In the genomic region with DNA sequence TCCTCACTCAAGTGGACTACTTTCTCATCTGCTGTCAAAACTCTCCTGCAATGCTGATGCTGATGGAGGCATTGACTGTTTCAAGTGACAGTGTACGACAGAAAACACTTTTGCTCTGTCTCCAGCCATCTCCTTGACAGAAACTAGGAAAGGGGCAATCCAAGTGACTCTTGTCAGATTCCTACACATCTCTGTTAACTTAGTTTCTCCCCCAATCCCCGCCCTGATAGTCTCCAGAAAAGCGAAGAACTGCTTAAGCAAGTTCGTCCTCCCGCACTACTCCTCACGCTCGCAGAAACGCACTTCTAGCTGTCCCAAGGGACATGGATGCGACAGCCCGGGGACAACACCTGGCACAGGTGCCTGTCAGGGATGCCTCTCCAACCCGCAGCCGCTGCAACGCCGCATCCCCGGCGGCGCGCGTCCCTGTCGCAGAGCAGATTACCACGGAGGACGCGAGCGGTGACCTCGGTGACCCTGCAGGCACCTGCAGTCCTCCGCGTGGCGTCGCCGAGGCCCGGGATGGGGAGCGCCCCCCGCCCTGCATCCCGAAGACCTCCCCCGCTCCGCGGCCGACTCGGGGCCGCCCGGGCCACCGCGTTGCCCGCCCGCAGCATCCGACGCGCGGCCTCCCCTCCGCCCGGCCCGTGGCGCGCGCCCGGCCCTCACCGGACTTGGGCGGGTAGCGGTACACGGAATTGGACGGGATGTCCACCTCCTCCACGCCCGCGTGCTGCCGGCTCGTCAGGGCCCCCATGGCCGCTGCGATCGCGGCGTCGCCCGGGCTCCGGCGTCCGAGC, we compare ENCODE assay signal across 8 mouse cellular contexts. TPM values are rescaled to one million over a fixed set of nuclear protein-coding genes. Genes with fewer than 3 reads are reported as not detected.
DNase-seq lines count a peak whose midpoint lies in the region; ATAC-seq lines count a peak whose summit lies in the region.

No protein-coding gene starts in this region.

- ATAC-seq in granulocyte monocyte progenitor cell, adult 5-6 weeks (replicated peaks; ENCODE audit: poor library complexity, severe bottlenecking) = 0 out of 2 replicates have a peak, but pooled peaks have one; percentile 3
- no peak for ATAC-seq in limb, embryonic 15.5 days (ENCODE audit: insufficient number of reproducible peaks, low FRiP score, low TSS enrichment, low read depth)
- ATAC-seq in neural tube, embryonic 15.5 days (ENCODE audit: low FRiP score) = peak; percentile 39

- peaks cover 26% of the 10 kb centered on the region for H3K4me1 ChIP-seq in limb, embryonic 15.5 days
- H3K4me1 ChIP-seq in neural tube, embryonic 15.5 days = peaks cover 25% of the 10 kb centered on the region

- H3K4me2 ChIP-seq in limb, embryonic 15.5 days = peak overlapping the region; percentile 97
- H3K4me2 ChIP-seq in neural tube, embryonic 15.5 days = peak overlapping the region; percentile 93

- peak overlapping the region; percentile 76 for H3K9ac ChIP-seq in limb, embryonic 15.5 days
- peak overlapping the region; percentile 98 for H3K9ac ChIP-seq in neural tube, embryonic 15.5 days (replicated peaks)

- H3K36me3 ChIP-seq in limb, embryonic 15.5 days = no peaks in the 10 kb centered on the region
- no peaks in the 10 kb centered on the region for H3K36me3 ChIP-seq in neural tube, embryonic 15.5 days

- H3K9me3 ChIP-seq in limb, embryonic 15.5 days = no peaks in the 10 kb centered on the region
- no peaks in the 10 kb centered on the region for H3K9me3 ChIP-seq in neural tube, embryonic 15.5 days (replicated peaks)

- H3K27me3 ChIP-seq in limb, embryonic 15.5 days = no peaks in the 10 kb centered on the region
- H3K27me3 ChIP-seq in neural tube, embryonic 15.5 days (replicated peaks) = no peaks in the 10 kb centered on the region

- peak; percentile 40 for DNase-seq in adrenal gland, postnatal 14 days
- DNase-seq in adrenal gland, adult 8-10 months = no peak
- DNase-seq in spleen, postnatal 10 days (ENCODE audit: low spot score in 2 of 2) = peak; percentile 56
- DNase-seq in spleen, postnatal 14 days (ENCODE audit: low spot score in 2 of 2) = no peak
- no peak for DNase-seq in MN1 (ENCODE audit: low spot score)

- H3K4me3 ChIP-seq in limb, embryonic 15.5 days = peak overlapping the region; percentile 74
- peak overlapping the region; percentile 87 for H3K4me3 ChIP-seq in neural tube, embryonic 15.5 days (replicated peaks)

- peak overlapping the region; percentile 50 for H3K27ac ChIP-seq in limb, embryonic 15.5 days
- peak overlapping the region; percentile 98 for H3K27ac ChIP-seq in neural tube, embryonic 15.5 days (replicated peaks)

- under 1% methylated on average over 76 of the region's 76 CpGs for WGBS in limb, embryonic 15.5 days
- WGBS in neural tube, embryonic 15.5 days = under 1% methylated on average over 66 of the region's 76 CpGs

RNA-seq across cellular contexts. Expression of gene Rnf157, which starts 0.6 kb away (rescaled TPM):
- total RNA-seq in adrenal gland, postnatal 14 days (2021) = 8.6 and 10.1 TPM in 2 replicates
- 10 to 100 TPM in 2 of 4 experiments, 1 to 10 TPM in 2; 4.8 to 16.9 (median 9.3) TPM for total RNA-seq in adrenal gland, adult 8-10 months (2022)
- 13.9 and 19.5 TPM in 2 replicates for total RNA-seq in granulocyte monocyte progenitor cell, adult 5-6 weeks (2014; fragmentation: Nextera tagmentation)
- total RNA-seq in granulocyte monocyte progenitor cell, adult 5-6 weeks (2017) = 5.9 and 7.5 TPM in 2 replicates
- polyA plus RNA-seq in limb, embryonic 15.5 days (2015; fragmentation: Nextera tagmentation; extraction: Ambion mirVana) = 9.9 and 12.3 TPM in 2 replicates
- 69.9 and 85.4 TPM in 2 replicates for polyA plus RNA-seq in neural tube, embryonic 15.5 days (2015; fragmentation: Nextera tagmentation; extraction: Ambion mirVana)

RNA-seq across cellular contexts. Expression of gene Ubald2, which starts 21.7 kb away (rescaled TPM):
- 36.4 and 38.8 TPM in 2 replicates for total RNA-seq in adrenal gland, postnatal 14 days (2021)
- 10 to 100 TPM; 26.1 to 36.2 (median 29.8) TPM for total RNA-seq in adrenal gland, adult 8-10 months (2022)
- total RNA-seq in granulocyte monocyte progenitor cell, adult 5-6 weeks (2014; fragmentation: Nextera tagmentation) = 49.9 and 62.5 TPM in 2 replicates
- 45.8 and 46.4 TPM in 2 replicates for total RNA-seq in granulocyte monocyte progenitor cell, adult 5-6 weeks (2017)
- polyA plus RNA-seq in limb, embryonic 15.5 days (2015; fragmentation: Nextera tagmentation; extraction: Ambion mirVana) = 25.9 and 26.6 TPM in 2 replicates
- polyA plus RNA-seq in neural tube, embryonic 15.5 days (2015; fragmentation: Nextera tagmentation; extraction: Ambion mirVana) = 33.9 and 39.2 TPM in 2 replicates

RNA-seq across cellular contexts. Expression of gene Qrich2, which starts 53.8 kb away (rescaled TPM):
- not detected in 2 replicates for total RNA-seq in adrenal gland, postnatal 14 days (2021)
- total RNA-seq in adrenal gland, adult 8-10 months (2022) = under 1 TPM in 1 of 4 experiments, not detected in 3; 0.11 TPM
- not detected in 2 replicates for total RNA-seq in granulocyte monocyte progenitor cell, adult 5-6 weeks (2014; fragmentation: Nextera tagmentation)
- not detected in 2 replicates for total RNA-seq in granulocyte monocyte progenitor cell, adult 5-6 weeks (2017)
- polyA plus RNA-seq in limb, embryonic 15.5 days (2015; fragmentation: Nextera tagmentation; extraction: Ambion mirVana) = 0.09 and 0.15 TPM in 2 replicates
- 0.15 TPM in 1 of 2 replicates, not detected in the other for polyA plus RNA-seq in neural tube, embryonic 15.5 days (2015; fragmentation: Nextera tagmentation; extraction: Ambion mirVana)

Comparison
In these comparisons a context has a peak if more than half of its experiments do, and no peak if none do; other contexts are left out.
1. DNase-seq: peak in adrenal gland, postnatal 14 days (single experiment) and spleen, postnatal 10 days (2 of 2); none in adrenal gland, adult 8-10 months (single experiment), spleen, postnatal 14 days (0 of 2) and MN1 (single experiment).